Comparison of ENCODE assay signal across 8 mouse cellular contexts in the genomic region with DNA sequence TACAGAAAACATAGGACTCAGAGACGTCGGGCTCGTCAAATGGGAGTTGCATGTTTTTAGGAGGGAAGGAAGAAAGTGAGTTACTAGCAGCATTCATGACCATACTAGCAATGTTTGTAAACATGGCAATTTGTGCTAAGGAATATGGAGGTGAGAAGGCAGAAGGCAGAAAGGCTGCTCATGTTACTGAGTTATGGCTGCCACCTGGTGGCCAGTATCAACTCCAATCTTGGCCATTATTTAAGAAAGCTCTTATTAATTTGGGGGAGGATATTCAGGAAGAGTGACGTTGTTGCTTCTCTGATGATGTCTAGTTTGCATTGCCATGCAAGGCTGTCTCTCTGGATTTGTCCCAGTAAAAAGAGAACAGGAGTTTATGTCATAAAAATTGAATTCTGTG.
DNase-seq lines count a peak whose midpoint lies in the region; ATAC-seq and TF ChIP-seq lines count a peak whose summit lies in the region.

No protein-coding gene starts in this region.

- H3K36me3 ChIP-seq in kidney, embryonic 16.5 days (ENCODE audit: insufficient read depth, low read length) = no peaks in the 10 kb centered on the region
- no peaks in the 10 kb centered on the region for H3K36me3 ChIP-seq in forebrain, postnatal 0 days (ENCODE audit: insufficient read depth)
- no peaks in the 10 kb centered on the region for H3K36me3 ChIP-seq in stomach, postnatal 0 days (ENCODE audit: control insufficient read depth, insufficient read depth, low read length)

- H3K9ac ChIP-seq in kidney, embryonic 16.5 days (replicated peaks; ENCODE audit: low read length) = no peak overlapping the region
- H3K9ac ChIP-seq in forebrain, postnatal 0 days = no peak overlapping the region
- no peak overlapping the region for H3K9ac ChIP-seq in stomach, postnatal 0 days (ENCODE audit: low read length)

- TF ChIP-seq CTCF in cerebellum, adult 2 months (IDR thresholded peaks at IDR 0.05; ENCODE audit: borderline replicate concordance, insufficient read depth, low read depth, low read length) = peak; percentile 40; the same call in 1 of the 2 replicates
- TF ChIP-seq CTCF in forebrain, postnatal 0 days (IDR thresholded peaks at IDR 0.05; ENCODE audit: low read depth) = peak; percentile 63
- peak; percentile 84 for TF ChIP-seq CTCF in stomach, postnatal 0 days (IDR thresholded peaks at IDR 0.05; ENCODE audit: low read depth)

- H3K4me1 ChIP-seq in kidney, embryonic 16.5 days (ENCODE audit: insufficient read depth, low read length) = no peaks in the 10 kb centered on the region
- no peaks in the 10 kb centered on the region for H3K4me1 ChIP-seq in cerebellum, adult 2 months (ENCODE audit: control insufficient read depth, insufficient read depth, low read length)
- H3K4me1 ChIP-seq in forebrain, postnatal 0 days (ENCODE audit: insufficient read depth) = no peaks in the 10 kb centered on the region
- H3K4me1 ChIP-seq in stomach, postnatal 0 days (replicated peaks; ENCODE audit: control insufficient read depth, insufficient read depth) = no peaks in the 10 kb centered on the region

- no peaks in the 10 kb centered on the region for H3K9me3 ChIP-seq in kidney, embryonic 16.5 days (ENCODE audit: low read length)
- no peaks in the 10 kb centered on the region for H3K9me3 ChIP-seq in forebrain, postnatal 0 days (ENCODE audit: low read length)
- H3K9me3 ChIP-seq in stomach, postnatal 0 days (ENCODE audit: control insufficient read depth, low read length) = no peaks in the 10 kb centered on the region

- H3K4me2 ChIP-seq in kidney, embryonic 16.5 days (replicated peaks; ENCODE audit: low read depth, low read length) = no peak overlapping the region
- no peak overlapping the region for H3K4me2 ChIP-seq in forebrain, postnatal 0 days (ENCODE audit: low read depth)
- no peak overlapping the region for H3K4me2 ChIP-seq in stomach, postnatal 0 days (replicated peaks; ENCODE audit: low read depth)

- DNase-seq in kidney, adult 18-20 months = peak; percentile 50
- peak; percentile 43 for DNase-seq in MEL-GATA-1-ER (ENCODE audit: extremely low read depth, low read depth)
- peak; percentile 15 to 19 for DNase-seq in cerebellum, adult 2 months
- peak; percentile 48 for DNase-seq in forebrain, postnatal 0 days
- DNase-seq in kidney, postnatal 36 days = peak; percentile 56 to 79
- peak; percentile 58 for DNase-seq in lung, postnatal 14 days
- DNase-seq in stomach, postnatal 0 days (ENCODE audit: low spot score) = peak; percentile 42

- ATAC-seq in kidney, embryonic 16.5 days (ENCODE audit: low FRiP score, low TSS enrichment) = no peak
- no peak; the same call in 1 of the 2 replicates for ATAC-seq in forebrain, postnatal 0 days
- no peak for ATAC-seq in stomach, postnatal 0 days (ENCODE audit: low FRiP score, low TSS enrichment)

- no peaks in the 10 kb centered on the region for H3K27me3 ChIP-seq in kidney, embryonic 16.5 days (ENCODE audit: insufficient read depth, low read length)
- H3K27me3 ChIP-seq in cerebellum, adult 2 months (ENCODE audit: control insufficient read depth, insufficient read depth, low read length) = no peaks in the 10 kb centered on the region
- H3K27me3 ChIP-seq in forebrain, postnatal 0 days (ENCODE audit: insufficient read depth, low read length) = no peaks in the 10 kb centered on the region
- H3K27me3 ChIP-seq in stomach, postnatal 0 days (ENCODE audit: control insufficient read depth, insufficient read depth, low read length) = no peaks in the 10 kb centered on the region

- TF ChIP-seq POLR2A in cerebellum, adult 2 months (IDR thresholded peaks at IDR 0.05; ENCODE audit: borderline replicate concordance, insufficient read depth, low read length) = no peak

- no peak overlapping the region for H3K4me3 ChIP-seq in kidney, embryonic 16.5 days (ENCODE audit: low read length)
- H3K4me3 ChIP-seq in cerebellum, adult 2 months (replicated peaks; ENCODE audit: insufficient read depth, low read depth, low read length) = no peak overlapping the region
- H3K4me3 ChIP-seq in forebrain, postnatal 0 days (ENCODE audit: low read depth, low read length) = no peak overlapping the region
- H3K4me3 ChIP-seq in stomach, postnatal 0 days (ENCODE audit: low read depth, low read length) = no peak overlapping the region

- H3K27ac ChIP-seq in kidney, embryonic 16.5 days (ENCODE audit: low read length) = no peak overlapping the region
- no peak overlapping the region for H3K27ac ChIP-seq in cerebellum, adult 2 months (ENCODE audit: insufficient read depth, low read length)
- H3K27ac ChIP-seq in forebrain, postnatal 0 days (ENCODE audit: low read depth, low read length) = no peak overlapping the region
- no peak overlapping the region for H3K27ac ChIP-seq in stomach, postnatal 0 days (replicated peaks)

- TF ChIP-seq EP300 in stomach, postnatal 0 days (optimal IDR thresholded peaks at IDR 0.05) = no peak

- WGBS in kidney, embryonic 16.5 days = 61% methylated on average over 4 of the region's 4 CpGs
- WGBS in cerebellum, adult 2 months = 63% methylated on average over 4 of the region's 4 CpGs
- WGBS in forebrain, postnatal 0 days = 59% methylated on average over 4 of the region's 4 CpGs
- WGBS in stomach, postnatal 0 days = 58% methylated on average over 4 of the region's 4 CpGs

Comparison
In these comparisons a context has a peak if more than half of its experiments do, and no peak if none do; other contexts are left out.
1. DNase-seq: peak in every context shown above with its lines; median percentile 68 in kidney, postnatal 36 days; 58 in lung, postnatal 14 days; 50 in kidney, adult 18-20 months; 48 in forebrain, postnatal 0 days; 43 in MEL-GATA-1-ER; 42 in stomach, postnatal 0 days; 17 in cerebellum, adult 2 months.